Mouse (Mus musculus): Measurements from ENCODE around the gene Nmnat3.

- TF ChIP-seq POLR2A (IDR thresholded peaks at IDR 0.05; ENCODE audit: control insufficient read depth, low read depth, low read length) = no peak
- no peak for TF ChIP-seq CTCF (IDR thresholded peaks at IDR 0.05; ENCODE audit: control insufficient read depth, insufficient read depth, insufficient replicate concordance, low read depth, low read length)
These were observed 113.1 kb downstream of the Nmnat3 start for GRCm38 (mm10) chr9:98400185-98400894.

Data from testis, adult 2 months (tissue).